Mouse (Mus musculus) embryonic facial prominence, embryonic 13.5 days (tissue): ENCODE measurements at regions not wholly inside any gene's neighbourhood (a gene's known extent, or its start where the extent isn't known, plus 50 kb on each side); places are given as distances from the start of the nearest gene placed in this dataset.
A peak's percentile ranks its signal among the peaks of the same experiment; 100 is the strongest.

ENCODE experiments used
- ATAC-seq: fragments of 200-750 bp; cut with Nextera tagmentation; 2 replicates; pipeline ENCODE4 v1.8.0; 2017; ENCODE audit warnings: low read depth; ENCODE audit not compliant: insufficient number of reproducible peaks, insufficient read depth, low FRiP score, low TSS enrichment
- H3K27ac ChIP-seq: fragments of 300-500 bp; sonication (generic); 2 replicates; pipeline ENCODE4 v1.5.1; 2015; ENCODE audit warnings: moderate library complexity, mild to moderate bottlenecking, inconsistent platforms
- H3K27me3 ChIP-seq: fragments of 300-500 bp; sonication (generic); 2 replicates; pipeline ENCODE4 v1.6.1; 2015; ENCODE audit warnings: mild to moderate bottlenecking, inconsistent platforms
- H3K36me3 ChIP-seq: fragments of 300-500 bp; sonication (generic); 2 replicates; pipeline ENCODE4 v1.6.1; 2015; ENCODE audit warnings: mild to moderate bottlenecking, inconsistent platforms
- H3K4me1 ChIP-seq: fragments of 300-500 bp; sonication (generic); 2 replicates; pipeline ENCODE4 v1.6.1; 2015; ENCODE audit warnings: inconsistent platforms
- H3K4me2 ChIP-seq: fragments of 300-500 bp; sonication (generic); 2 replicates; pipeline ENCODE4 v1.6.1; 2015; ENCODE audit warnings: moderate library complexity, mild to moderate bottlenecking, inconsistent platforms
- H3K4me3 ChIP-seq: fragments of 300-500 bp; sonication (generic); 2 replicates; pipeline ENCODE4 v1.5.1; 2015; ENCODE audit warnings: mild to moderate bottlenecking, inconsistent platforms
- H3K9ac ChIP-seq: fragments of 300-500 bp; sonication (generic); 2 replicates; pipeline ENCODE4 v1.6.1; 2015; ENCODE audit warnings: mild to moderate bottlenecking, inconsistent platforms
- H3K9me3 ChIP-seq: fragments of 300-500 bp; sonication (generic); 2 replicates; pipeline ENCODE4 v1.6.1; 2016; ENCODE audit warnings: inconsistent platforms
- WGBS: fragments of 180-500 bp; shearing (Covaris S2); methylation state at CpG from one replicate; pipeline ENCODE4 v1.1.7; 2015; ENCODE audit warnings: mixed read lengths; 5-methylcytosine and 5-hydroxymethylcytosine counted together

- H3K27ac ChIP-seq: peak overlapping the region; percentile 82
- ATAC-seq: no peak
Measured at GRCm38 (mm10) chr6:50808126-50808525, 153.9 kb upstream of the Npvf start.

GRCm38 (mm10) chr6:50808811-50809668 is 154.8 kb upstream of the Npvf start:
- H3K27ac ChIP-seq: peak overlapping the region; percentile 80
- no peaks in the 10 kb centered on the region; the same call in 1 of the 2 replicates for H3K27me3 ChIP-seq
- H3K4me3 ChIP-seq: no peak overlapping the region
- H3K9me3 ChIP-seq: no peaks in the 10 kb centered on the region
- 0 out of 2 replicates have a peak overlapping the region, but pooled peaks have one; percentile 37 for H3K9ac ChIP-seq
- peak overlapping the region; percentile 0; the same call in 1 of the 2 replicates for H3K4me2 ChIP-seq
- WGBS: 28% methylated on average over 24 of the region's 24 CpGs
- ATAC-seq: no peak
- no peaks in the 10 kb centered on the region for H3K36me3 ChIP-seq
- H3K4me1 ChIP-seq: peaks cover 57% of the 10 kb centered on the region

More at GRCm38 (mm10) chr6:50808126-50808525, 153.9 kb upstream of the Npvf start:
- H3K4me1 ChIP-seq: peaks cover 54% of the 10 kb centered on the region
- H3K36me3 ChIP-seq: no peaks in the 10 kb centered on the region
- H3K4me3 ChIP-seq: no peak overlapping the region
- H3K27me3 ChIP-seq: no peaks in the 10 kb centered on the region; the same call in 1 of the 2 replicates
- no peak overlapping the region for H3K9ac ChIP-seq
- H3K9me3 ChIP-seq: no peaks in the 10 kb centered on the region
- WGBS: 11% methylated on average over 4 of the region's 4 CpGs
- H3K4me2 ChIP-seq: peak overlapping the region; percentile 23; the same call in 1 of the 2 replicates

- Histone ChIP-seq H3K4me2 (no peak overlapping the region), H3K4me1 (peaks cover 57% of the 10 kb centered on the region), H3K9ac (no peak overlapping the region), H3K27me3 (no peaks in the 10 kb centered on the region; the same call in 1 of the 2 replicates), H3K4me3 (no peak overlapping the region), H3K27ac (peak overlapping the region; percentile 80), H3K36me3 (no peaks in the 10 kb centered on the region), H3K9me3 (no peaks in the 10 kb centered on the region)
- WGBS: 30% methylated on average over 4 of the region's 4 CpGs
- no peak for ATAC-seq
Measured at GRCm38 (mm10) chr6:50809669-50809983, 155.4 kb upstream of the Npvf start.

GRCm38 (mm10) chr6:50814936-50815500 is 160.8 kb upstream of the Npvf start:
- ATAC-seq: no peak
- H3K4me3 ChIP-seq: no peak overlapping the region
- 0 out of 2 replicates have a peak, but pooled peaks cover 3% of the 10 kb centered on the region for H3K9me3 ChIP-seq
- H3K36me3 ChIP-seq: no peaks in the 10 kb centered on the region
- H3K4me2 ChIP-seq: no peak overlapping the region
- H3K9ac ChIP-seq: no peak overlapping the region
- H3K4me1 ChIP-seq: peaks cover 65% of the 10 kb centered on the region
- WGBS: 30% methylated on average over 10 of the region's 10 CpGs
- peaks cover 12% of the 10 kb centered on the region for H3K27me3 ChIP-seq
- H3K27ac ChIP-seq: peak overlapping the region; percentile 40; the same call in 1 of the 2 replicates

- Histone ChIP-seq H3K9me3 (0 out of 2 replicates have a peak, but pooled peaks cover 3% of the 10 kb centered on the region), H3K4me1 (peaks cover 68% of the 10 kb centered on the region), H3K27me3 (peaks cover 12% of the 10 kb centered on the region), H3K27ac (peak overlapping the region; percentile 72), H3K9ac (no peak overlapping the region), H3K4me2 (no peak overlapping the region), H3K4me3 (no peak overlapping the region), H3K36me3 (no peaks in the 10 kb centered on the region)
- 0 out of 2 replicates have a peak, but pooled peaks have one; percentile 59 for ATAC-seq
- WGBS: 37% methylated on average over 8 of the region's 8 CpGs
Measured at GRCm38 (mm10) chr6:50815579-50815978, 161.3 kb upstream of the Npvf start.

- Histone ChIP-seq H3K4me3 (no peak overlapping the region), H3K9me3 (0 out of 2 replicates have a peak, but pooled peaks cover 3% of the 10 kb centered on the region), H3K27ac (no peak overlapping the region), H3K4me1 (peaks cover 73% of the 10 kb centered on the region), H3K36me3 (no peaks in the 10 kb centered on the region), H3K27me3 (peaks cover 12% of the 10 kb centered on the region), H3K4me2 (no peak overlapping the region), H3K9ac (no peak overlapping the region)
- no peak for ATAC-seq
- 68% methylated on average over 10 of the region's 10 CpGs for WGBS
Measured at GRCm38 (mm10) chr6:50817430-50817829, 163.2 kb upstream of the Npvf start.

GRCm38 (mm10) chr6:50818433-50818832 is 164.2 kb upstream of the Npvf start:
- Histone ChIP-seq H3K4me3 (no peak overlapping the region), H3K27ac (peak overlapping the region; percentile 41), H3K4me2 (no peak overlapping the region), H3K9ac (no peak overlapping the region), H3K9me3 (0 out of 2 replicates have a peak, but pooled peaks cover 3% of the 10 kb centered on the region), H3K4me1 (peaks cover 73% of the 10 kb centered on the region), H3K36me3 (no peaks in the 10 kb centered on the region), H3K27me3 (peaks cover 12% of the 10 kb centered on the region)
- 89% methylated on average over 5 of the region's 5 CpGs for WGBS
- no peak for ATAC-seq

GRCm38 (mm10) chr6:50818891-50819541 is 164.8 kb upstream of the Npvf start:
- Histone ChIP-seq H3K4me3 (no peak overlapping the region), H3K27me3 (peaks cover 12% of the 10 kb centered on the region), H3K9ac (no peak overlapping the region), H3K27ac (peak overlapping the region; percentile 41), H3K9me3 (0 out of 2 replicates have a peak, but pooled peaks cover 3% of the 10 kb centered on the region), H3K4me2 (no peak overlapping the region), H3K36me3 (no peaks in the 10 kb centered on the region), H3K4me1 (peaks cover 73% of the 10 kb centered on the region)
- 53% methylated on average over 10 of the region's 10 CpGs for WGBS
- no peak for ATAC-seq

- no peak overlapping the region for H3K4me3 ChIP-seq
- H3K27me3 ChIP-seq: peaks cover 12% of the 10 kb centered on the region
- peak; percentile 77 for ATAC-seq
- peak overlapping the region; percentile 87 for H3K27ac ChIP-seq
- no peak overlapping the region for H3K4me2 ChIP-seq
- H3K9me3 ChIP-seq: 0 out of 2 replicates have a peak, but pooled peaks cover 3% of the 10 kb centered on the region
- no peak overlapping the region for H3K9ac ChIP-seq
- WGBS: 24% methylated on average over 12 of the region's 12 CpGs
- H3K4me1 ChIP-seq: peaks cover 69% of the 10 kb centered on the region
- H3K36me3 ChIP-seq: no peaks in the 10 kb centered on the region
Measured at GRCm38 (mm10) chr6:50821401-50822235, 167.4 kb upstream of the Npvf start.

- 0 out of 2 replicates have a peak, but pooled peaks cover 8% of the 10 kb centered on the region for H3K27me3 ChIP-seq
- no peaks in the 10 kb centered on the region for H3K36me3 ChIP-seq
- 0 out of 2 replicates have a peak, but pooled peaks cover 3% of the 10 kb centered on the region for H3K9me3 ChIP-seq
- H3K4me1 ChIP-seq: peaks cover 63% of the 10 kb centered on the region
- WGBS: 15% methylated on average over 18 of the region's 18 CpGs
- ATAC-seq: peak; percentile 57; the same call in 1 of the 2 replicates
- H3K9ac ChIP-seq: 0 out of 2 replicates have a peak overlapping the region, but pooled peaks have one; percentile 2
- H3K4me2 ChIP-seq: no peak overlapping the region
- peak overlapping the region; percentile 87 for H3K27ac ChIP-seq
- no peak overlapping the region for H3K4me3 ChIP-seq
Measured at GRCm38 (mm10) chr6:50822236-50823151, 168.3 kb upstream of the Npvf start.
